Mouse (Mus musculus) stomach, postnatal 0 days (tissue): ENCODE measurements around the gene Irak1.

Experiments used
- CTCF ChIP-seq: IDR thresholded peaks from 2 replicates; pipeline ENCODE4 v1.5.1; 2016; ENCODE audit warnings: antibody characterized with exemption, low read depth, mild to moderate bottlenecking, moderate library complexity
- EP300 ChIP-seq: optimal IDR thresholded peaks from 2 replicates; pipeline ENCODE3; 2016; ENCODE audit warnings: antibody characterized with exemption

DNA sequence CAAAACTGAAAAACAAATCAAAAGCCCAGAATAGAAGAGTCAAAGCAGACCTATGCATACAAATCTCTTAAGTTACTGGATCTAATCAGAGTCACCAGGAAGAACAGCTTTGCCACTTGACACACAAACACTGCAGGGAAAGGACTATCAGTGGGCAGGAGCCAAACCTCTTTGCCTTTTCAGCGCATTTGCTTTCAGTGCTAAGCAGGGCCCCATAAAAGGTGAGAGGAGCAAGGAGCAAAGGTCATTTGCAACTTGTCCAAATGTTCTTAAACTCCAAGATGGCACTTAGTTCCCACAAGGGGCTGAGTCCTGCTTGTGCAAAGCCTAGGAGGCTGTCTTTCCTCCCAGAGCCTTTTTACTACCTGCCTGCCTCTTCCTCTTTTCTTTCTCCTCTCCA is 6.3 kb upstream of the Irak1 start:
- TF ChIP-seq EP300: no peak
- no peak for TF ChIP-seq CTCF
